Mouse (Mus musculus) embryonic facial prominence, embryonic 13.5 days (tissue): ENCODE data around the gene Heyl. TPM values are rescaled to one million over a fixed set of nuclear protein-coding genes. Genes with fewer than 3 reads are reported as not detected.

Source experiments
- ATAC-seq: fragments of 200-750 bp; cut with Nextera tagmentation; 2 replicates; pipeline ENCODE4 v1.8.0; 2017; ENCODE audit warnings: low read depth; ENCODE audit not compliant: insufficient number of reproducible peaks, insufficient read depth, low FRiP score, low TSS enrichment
- H3K27ac ChIP-seq: fragments of 300-500 bp; sonication (generic); 2 replicates; pipeline ENCODE4 v1.5.1; 2015; ENCODE audit warnings: moderate library complexity, mild to moderate bottlenecking, inconsistent platforms
- H3K27me3 ChIP-seq: fragments of 300-500 bp; sonication (generic); 2 replicates; pipeline ENCODE4 v1.6.1; 2015; ENCODE audit warnings: mild to moderate bottlenecking, inconsistent platforms
- H3K36me3 ChIP-seq: fragments of 300-500 bp; sonication (generic); 2 replicates; pipeline ENCODE4 v1.6.1; 2015; ENCODE audit warnings: mild to moderate bottlenecking, inconsistent platforms
- H3K4me1 ChIP-seq: fragments of 300-500 bp; sonication (generic); 2 replicates; pipeline ENCODE4 v1.6.1; 2015; ENCODE audit warnings: inconsistent platforms
- H3K4me2 ChIP-seq: fragments of 300-500 bp; sonication (generic); 2 replicates; pipeline ENCODE4 v1.6.1; 2015; ENCODE audit warnings: moderate library complexity, mild to moderate bottlenecking, inconsistent platforms
- H3K4me3 ChIP-seq: fragments of 300-500 bp; sonication (generic); 2 replicates; pipeline ENCODE4 v1.5.1; 2015; ENCODE audit warnings: mild to moderate bottlenecking, inconsistent platforms
- H3K9ac ChIP-seq: fragments of 300-500 bp; sonication (generic); 2 replicates; pipeline ENCODE4 v1.6.1; 2015; ENCODE audit warnings: mild to moderate bottlenecking, inconsistent platforms
- H3K9me3 ChIP-seq: fragments of 300-500 bp; sonication (generic); 2 replicates; pipeline ENCODE4 v1.6.1; 2016; ENCODE audit warnings: inconsistent platforms
- WGBS: fragments of 180-500 bp; shearing (Covaris S2); methylation state at CpG from one replicate; pipeline ENCODE4 v1.1.7; 2015; ENCODE audit warnings: mixed read lengths; 5-methylcytosine and 5-hydroxymethylcytosine counted together
- polyA plus RNA-seq: library from polyadenylated mRNA; unstranded; fragments of >200 nt; fragmentation: Nextera tagmentation; extraction: Ambion mirVana; gene quantifications from 2 replicates; pipeline ENCODE4 v1.2.1, GENCODE M21; 2015

The Heyl gene
- polyA plus RNA-seq = 4.3 and 5.0 TPM in 2 replicates

DNA sequence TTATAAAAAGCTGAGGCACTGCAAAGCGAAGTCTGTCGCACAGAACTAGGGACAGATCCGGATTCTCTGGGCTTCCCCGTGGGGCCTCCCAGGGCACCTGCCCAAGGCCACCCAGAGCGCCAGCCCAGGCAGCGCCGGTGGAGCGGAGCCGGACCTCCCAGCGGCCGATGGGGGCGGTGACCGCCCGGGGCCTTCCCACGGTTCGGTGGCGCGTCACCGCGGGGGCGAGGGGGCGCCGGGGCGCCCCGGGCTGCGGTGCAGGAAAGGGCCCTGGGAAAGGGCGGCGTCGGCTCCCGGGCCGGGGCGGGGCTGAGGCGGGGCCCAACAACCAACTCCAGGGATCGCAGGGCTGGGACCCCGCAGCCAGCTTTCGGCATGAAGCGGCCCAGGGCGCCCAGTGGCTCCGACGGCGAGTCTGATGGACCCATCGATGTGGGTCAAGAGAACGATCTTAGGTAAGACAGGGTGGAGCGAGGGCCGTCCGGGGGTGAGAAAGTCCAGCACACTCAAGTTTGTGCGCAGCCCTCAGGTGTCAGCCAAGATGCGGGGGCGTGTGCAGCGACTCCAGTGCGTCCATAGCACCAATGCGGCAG lies at the start of gene Heyl:
Heyl (plus strand) TSS at position 65 of the 593 bp plus-strand sequence.
- ATAC-seq = no peak
- 2% methylated on average over 51 of the region's 52 CpGs for WGBS
- H3K9ac ChIP-seq = peak within 1 kb of the TSS; percentile 53
- peaks cover 19% of the 10 kb centered on the region for H3K4me1 ChIP-seq
- peak within 1 kb of the TSS; percentile 48 for H3K4me3 ChIP-seq
- peak within 1 kb of the TSS; percentile 86 for H3K4me2 ChIP-seq
- peaks cover 64% of the 10 kb centered on the region for H3K27me3 ChIP-seq
- no peaks in the 10 kb centered on the region for H3K36me3 ChIP-seq
- H3K9me3 ChIP-seq = no peaks in the 10 kb centered on the region
- H3K27ac ChIP-seq = no peak within 1 kb of the TSS

DNA sequence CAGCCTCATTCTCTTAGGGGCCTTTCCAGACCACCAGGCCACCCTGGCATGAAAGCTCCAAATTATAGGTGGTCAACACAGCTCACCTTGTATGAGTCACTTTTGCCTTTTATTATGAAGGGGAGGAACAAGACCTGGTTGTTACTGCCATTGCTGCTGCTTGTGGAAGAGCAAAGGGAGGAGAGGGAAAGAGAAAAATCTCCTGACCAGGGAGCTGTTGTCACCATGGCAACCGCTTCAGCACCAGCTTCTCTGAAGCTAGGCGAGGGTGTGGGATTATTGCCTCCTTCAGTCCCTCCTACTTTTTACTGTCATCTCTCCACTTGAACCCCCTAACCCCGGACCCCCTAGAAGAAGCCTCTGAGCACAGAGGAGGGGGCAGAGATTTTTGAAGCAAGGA lies 48.5 kb upstream of the Heyl start:
- H3K4me2 ChIP-seq = no peak overlapping the region
- H3K4me1 ChIP-seq = peaks cover 17% of the 10 kb centered on the region
- H3K4me3 ChIP-seq = no peak overlapping the region
- ATAC-seq = no peak
- no peaks in the 10 kb centered on the region for H3K9me3 ChIP-seq
- no peaks in the 10 kb centered on the region for H3K36me3 ChIP-seq
- H3K27me3 ChIP-seq = peaks cover 76% of the 10 kb centered on the region
- 46% methylated on average over 3 of the region's 3 CpGs for WGBS
- no peak overlapping the region for H3K27ac ChIP-seq
- no peak overlapping the region for H3K9ac ChIP-seq

GRCm38 (mm10) chr4:123192336-123192735 lies 41.0 kb upstream of the Heyl start:
- 87% methylated on average over 11 of the region's 11 CpGs for WGBS
- Histone ChIP-seq H3K36me3 (no peaks in the 10 kb centered on the region), H3K4me2 (no peak overlapping the region), H3K9me3 (no peaks in the 10 kb centered on the region), H3K4me3 (no peak overlapping the region), H3K27ac (no peak overlapping the region), H3K27me3 (peaks cover 44% of the 10 kb centered on the region), H3K4me1 (no peaks in the 10 kb centered on the region), H3K9ac (no peak overlapping the region)
- no peak for ATAC-seq

DNA sequence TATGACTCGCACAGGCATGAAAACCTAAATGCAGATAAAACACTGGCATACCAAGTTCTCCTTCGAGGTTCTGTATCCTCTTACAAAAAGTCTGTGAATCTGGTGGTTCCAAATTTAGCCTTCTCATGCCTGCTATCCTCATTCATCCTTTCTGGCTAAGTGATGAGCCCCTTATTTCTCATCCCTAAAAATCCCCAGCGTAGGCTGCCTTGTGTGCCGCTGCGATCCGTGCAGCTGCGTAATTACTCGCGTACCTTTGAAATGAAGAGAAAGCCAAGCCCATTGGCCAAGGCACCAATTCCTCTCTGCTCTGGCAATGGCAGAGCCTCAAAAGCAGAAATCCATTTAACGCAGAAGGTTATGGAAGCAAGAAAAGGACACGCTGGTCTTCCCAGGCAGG lies 39.6 kb upstream of the Heyl start:
- H3K9me3 ChIP-seq = no peaks in the 10 kb centered on the region
- no peak overlapping the region for H3K4me2 ChIP-seq
- H3K9ac ChIP-seq = no peak overlapping the region
- H3K4me3 ChIP-seq = no peak overlapping the region
- 85% methylated on average over 11 of the region's 11 CpGs for WGBS
- ATAC-seq = no peak
- no peaks in the 10 kb centered on the region for H3K4me1 ChIP-seq
- H3K27ac ChIP-seq = no peak overlapping the region
- no peaks in the 10 kb centered on the region for H3K36me3 ChIP-seq
- peaks cover 51% of the 10 kb centered on the region for H3K27me3 ChIP-seq

GRCm38 (mm10) chr4:123196695-123197094 lies 36.7 kb upstream of the Heyl start:
- H3K27ac ChIP-seq = no peak overlapping the region
- no peak for ATAC-seq
- no peak overlapping the region for H3K4me3 ChIP-seq
- no peaks in the 10 kb centered on the region for H3K9me3 ChIP-seq
- peaks cover 71% of the 10 kb centered on the region for H3K27me3 ChIP-seq
- no peak overlapping the region for H3K4me2 ChIP-seq
- H3K36me3 ChIP-seq = no peaks in the 10 kb centered on the region
- WGBS = 39% methylated on average over 6 of the region's 6 CpGs
- H3K9ac ChIP-seq = no peak overlapping the region
- H3K4me1 ChIP-seq = peaks cover 11% of the 10 kb centered on the region

DNA sequence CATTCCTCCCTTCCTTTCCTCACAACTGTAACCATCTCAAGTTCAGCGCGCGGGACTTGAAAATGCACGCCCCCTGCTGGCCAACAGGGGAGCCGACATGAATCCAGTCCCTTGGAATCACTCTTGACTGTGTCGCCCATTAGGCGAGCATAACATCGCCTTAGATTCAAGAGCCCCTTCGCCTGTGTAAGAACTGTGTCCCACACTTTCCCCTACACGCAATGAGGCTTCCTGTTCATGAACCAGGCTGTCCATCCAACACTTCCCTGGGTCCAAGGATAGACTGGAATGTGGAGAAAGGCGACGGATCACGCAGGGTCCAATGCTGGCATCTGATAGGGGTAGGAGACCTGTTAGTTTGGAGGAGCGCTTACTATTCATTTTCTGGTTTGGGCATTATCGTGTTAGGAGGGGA lies 32.6 kb upstream of the Heyl start:
- peaks cover 72% of the 10 kb centered on the region for H3K27me3 ChIP-seq

DNA sequence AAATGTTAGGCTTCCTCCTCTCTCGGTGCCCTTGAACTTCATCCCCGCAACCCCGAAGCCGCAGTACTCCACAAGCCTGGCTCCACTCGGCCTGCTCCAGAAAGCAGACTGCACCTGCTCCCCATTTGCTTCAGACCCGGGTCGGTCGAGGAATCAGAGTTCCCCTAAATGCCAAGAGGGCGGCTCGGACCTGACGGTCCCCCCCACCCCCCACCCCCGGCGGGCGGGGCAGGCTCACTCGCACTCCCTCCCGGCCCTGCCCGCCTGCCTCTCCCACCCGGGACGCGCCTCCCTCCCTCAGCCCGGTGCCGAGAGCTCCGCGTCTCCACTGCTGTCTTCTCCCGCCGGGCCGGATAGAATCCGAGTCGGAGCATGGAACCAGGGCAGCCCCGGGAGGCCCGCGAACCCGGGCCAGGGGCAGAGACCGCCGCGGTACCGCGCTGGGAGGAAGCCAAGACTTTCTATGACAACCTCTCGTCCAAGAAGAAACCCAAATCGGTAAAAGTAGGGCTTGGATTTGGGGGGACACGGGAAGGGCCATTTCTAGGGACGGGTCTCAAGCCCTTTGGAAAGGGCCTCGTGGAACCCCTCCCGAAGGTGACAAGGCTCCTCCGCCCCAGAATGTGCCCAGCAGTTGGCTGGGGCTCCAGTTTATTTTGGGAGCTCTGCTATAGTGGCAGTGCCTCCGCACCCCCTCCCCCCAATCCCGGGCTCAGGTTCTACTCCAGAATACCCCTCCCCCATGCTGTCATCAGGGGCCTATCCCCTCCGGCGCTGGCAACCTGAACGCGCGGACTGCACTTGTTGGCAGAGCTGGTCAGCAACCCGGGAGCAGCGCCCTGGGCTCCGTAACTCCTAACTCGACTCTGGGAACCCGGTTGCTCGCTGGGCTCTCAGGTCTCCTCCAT lies 31.9 kb upstream of the Heyl start, which contains the start of gene Nt5c1a:
Nt5c1a (plus strand) TSS at position 319 of the 908 bp plus-strand sequence.
- 1% methylated on average over 58 of the region's 58 CpGs for WGBS
- H3K27me3 ChIP-seq = peaks cover 65% of the 10 kb centered on the region
- H3K4me2 ChIP-seq = peak within 1 kb of the TSS; percentile 84
- peaks cover 14% of the 10 kb centered on the region for H3K4me1 ChIP-seq
- peak; percentile 18; the same call in 1 of the 2 replicates for ATAC-seq
- H3K9ac ChIP-seq = peak within 1 kb of the TSS; percentile 64
- no peaks in the 10 kb centered on the region for H3K36me3 ChIP-seq
- no peak within 1 kb of the TSS for H3K27ac ChIP-seq
- peak within 1 kb of the TSS; percentile 46 for H3K4me3 ChIP-seq
- no peaks in the 10 kb centered on the region for H3K9me3 ChIP-seq

More for the DNA sequence above, 32.6 kb upstream of the Heyl start:
- H3K9me3 ChIP-seq = no peaks in the 10 kb centered on the region
- H3K36me3 ChIP-seq = no peaks in the 10 kb centered on the region
- H3K9ac ChIP-seq = peak overlapping the region; percentile 64; the same call in 1 of the 2 replicates
- H3K4me1 ChIP-seq = peaks cover 14% of the 10 kb centered on the region
- H3K4me2 ChIP-seq = peak overlapping the region; percentile 84
- no peak overlapping the region for H3K27ac ChIP-seq
- WGBS = 2% methylated on average over 15 of the region's 15 CpGs
- peak overlapping the region; percentile 46 for H3K4me3 ChIP-seq
- ATAC-seq = no peak

- WGBS = 7% methylated on average over 8 of the region's 8 CpGs
- peaks cover 61% of the 10 kb centered on the region for H3K27me3 ChIP-seq
- H3K36me3 ChIP-seq = no peaks in the 10 kb centered on the region
- no peak overlapping the region for H3K9ac ChIP-seq
- peak overlapping the region; percentile 84 for H3K4me2 ChIP-seq
- no peak overlapping the region for H3K27ac ChIP-seq
- H3K9me3 ChIP-seq = no peaks in the 10 kb centered on the region
- no peak for ATAC-seq
- H3K4me3 ChIP-seq = peak overlapping the region; percentile 46
- peaks cover 14% of the 10 kb centered on the region for H3K4me1 ChIP-seq
Measured at GRCm38 (mm10) chr4:123202094-123202420, 31.3 kb upstream of the Heyl start.

GRCm38 (mm10) chr4:123207337-123207736 lies 26.0 kb upstream of the Heyl start:
- ATAC-seq = no peak

GRCm38 (mm10) chr4:123210996-123211395 lies 22.4 kb upstream of the Heyl start:
- H3K4me2 ChIP-seq = no peak overlapping the region
- peaks cover 15% of the 10 kb centered on the region; the same call in 1 of the 2 replicates for H3K27me3 ChIP-seq
- ATAC-seq = no peak
- no peak overlapping the region for H3K9ac ChIP-seq
- H3K4me1 ChIP-seq = no peaks in the 10 kb centered on the region
- no peak overlapping the region for H3K27ac ChIP-seq
- 55% methylated on average over 8 of the region's 8 CpGs for WGBS
- H3K9me3 ChIP-seq = no peaks in the 10 kb centered on the region
- no peaks in the 10 kb centered on the region for H3K36me3 ChIP-seq
- H3K4me3 ChIP-seq = no peak overlapping the region

More at GRCm38 (mm10) chr4:123207337-123207736, 26.0 kb upstream of the Heyl start:
- no peak overlapping the region for H3K27ac ChIP-seq
- peaks cover 31% of the 10 kb centered on the region for H3K27me3 ChIP-seq
- H3K4me1 ChIP-seq = no peaks in the 10 kb centered on the region
- H3K36me3 ChIP-seq = no peaks in the 10 kb centered on the region
- no peaks in the 10 kb centered on the region for H3K9me3 ChIP-seq
- WGBS = 81% methylated on average over 5 of the region's 5 CpGs
- H3K4me3 ChIP-seq = no peak overlapping the region
- H3K9ac ChIP-seq = no peak overlapping the region
- no peak overlapping the region for H3K4me2 ChIP-seq

DNA sequence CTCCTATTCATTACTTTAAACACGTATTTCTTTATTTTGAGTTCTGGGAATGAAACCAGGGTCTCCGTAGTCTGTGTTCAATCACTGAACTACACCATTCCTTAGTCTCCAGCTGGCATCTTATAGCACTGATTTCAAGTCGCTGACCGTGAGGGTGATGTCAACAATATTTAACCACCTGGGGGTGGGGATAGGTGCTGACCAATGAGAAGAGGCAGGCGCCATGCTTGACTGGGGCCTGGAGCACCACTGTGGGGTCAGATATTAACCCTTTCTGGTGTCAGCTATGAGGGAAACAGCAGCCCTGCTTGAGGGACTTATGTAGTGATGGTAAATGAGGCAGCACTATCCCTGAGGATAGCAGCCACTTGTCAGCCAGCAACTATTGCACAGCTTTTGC lies 21.9 kb upstream of the Heyl start:
- no peak for ATAC-seq
- H3K9me3 ChIP-seq = no peaks in the 10 kb centered on the region
- no peak overlapping the region for H3K9ac ChIP-seq
- H3K4me2 ChIP-seq = no peak overlapping the region
- H3K27ac ChIP-seq = no peak overlapping the region
- H3K36me3 ChIP-seq = no peaks in the 10 kb centered on the region
- 56% methylated on average over 5 of the region's 5 CpGs for WGBS
- peaks cover 15% of the 10 kb centered on the region; the same call in 1 of the 2 replicates for H3K27me3 ChIP-seq
- H3K4me3 ChIP-seq = no peak overlapping the region
- no peaks in the 10 kb centered on the region for H3K4me1 ChIP-seq
